Mouse (Mus musculus) myocyte (in vitro differentiated cells): Measurements from ENCODE around the gene Dnajc19.

ENCODE experiments used
- CEBPB ChIP-seq: IDR thresholded peaks from 2 replicates; pipeline ENCODE4 v1.6.1; 2011; ENCODE audit warnings: mild to moderate bottlenecking, moderate library complexity; ENCODE audit not compliant: poor library complexity, insufficient read depth, severe bottlenecking
- E2F4 ChIP-seq: IDR thresholded peaks from one replicate; pipeline ENCODE4 v1.6.1; 2011; ENCODE audit warnings: mild to moderate bottlenecking, control low read depth, moderate library complexity; ENCODE audit not compliant: insufficient read depth
- MAX ChIP-seq: IDR thresholded peaks from one replicate; pipeline ENCODE4 v1.6.1; 2011; ENCODE audit warnings: low read depth, mild to moderate bottlenecking, control low read depth
- MYOD1 ChIP-seq, 3 experiments: IDR thresholded peaks; one replicate each; pipeline ENCODE4 v1.6.1; 2011; ENCODE audit warnings: control low read depth in 2 of 3, low read depth in 2 of 3, mild to moderate bottlenecking in 2 of 3, moderate library complexity in 1 of 3; ENCODE audit not compliant: insufficient read length in 2 of 3, control insufficient read depth in 1 of 3
- MYOG ChIP-seq, 3 experiments: IDR thresholded peaks; one replicate each; pipeline ENCODE4 v1.6.1; 2011; ENCODE audit warnings: control low read depth in 2 of 3, low read depth in 2 of 3, mild to moderate bottlenecking in 2 of 3; ENCODE audit not compliant: insufficient read length in 2 of 3, control insufficient read depth in 1 of 3, insufficient read depth in 1 of 3
- POLR2A ChIP-seq: IDR thresholded peaks from one replicate; pipeline ENCODE4 v1.6.1; 2011; ENCODE audit warnings: low read depth, mild to moderate bottlenecking, control low read depth, moderate library complexity; ENCODE audit not compliant: insufficient read length
- POLR2AphosphoS2 ChIP-seq: IDR thresholded peaks from one replicate; pipeline ENCODE4 v1.6.1; 2011; ENCODE audit warnings: low read depth, control low read depth; ENCODE audit not compliant: insufficient read length
- REST ChIP-seq: IDR thresholded peaks from one replicate; pipeline ENCODE4 v1.6.1; 2011; ENCODE audit warnings: mild to moderate bottlenecking, control low read depth, moderate library complexity; ENCODE audit not compliant: insufficient read depth, insufficient read length
- SRF ChIP-seq: IDR thresholded peaks from one replicate; pipeline ENCODE4 v1.6.1; 2011; ENCODE audit warnings: low read depth; ENCODE audit not compliant: control insufficient read depth, insufficient read length
- TCF12 ChIP-seq: IDR thresholded peaks from one replicate; pipeline ENCODE4 v1.6.1; 2011; ENCODE audit warnings: mild to moderate bottlenecking, control low read depth; ENCODE audit not compliant: poor library complexity, insufficient read depth, severe bottlenecking
- TCF3 ChIP-seq: IDR thresholded peaks from one replicate; pipeline ENCODE4 v1.6.1; 2011; ENCODE audit warnings: low read depth, control low read depth; ENCODE audit not compliant: insufficient read length
- USF1 ChIP-seq: IDR thresholded peaks from one replicate; pipeline ENCODE4 v1.6.1; 2011; ENCODE audit warnings: low read depth, mild to moderate bottlenecking, control low read depth, moderate library complexity

DNA sequence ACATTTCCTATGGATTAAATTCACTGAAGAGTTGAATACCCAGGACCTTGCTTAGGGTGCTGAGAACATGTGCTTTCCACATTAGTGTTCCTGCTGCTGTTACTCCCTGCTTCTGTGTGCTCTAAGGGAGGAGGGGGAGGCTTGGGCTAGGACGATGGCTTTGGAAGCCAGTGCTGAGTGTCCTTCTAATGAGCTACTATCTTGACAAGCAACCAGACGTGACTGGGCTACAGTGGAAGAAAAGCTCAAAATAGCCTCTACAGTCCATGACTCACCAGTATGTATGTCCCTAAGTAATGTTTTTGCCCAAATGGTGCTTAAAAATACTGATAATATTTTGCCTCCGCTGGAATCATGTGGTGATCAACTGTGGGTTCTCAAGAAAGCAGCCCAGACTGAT lies 26.5 kb upstream of the Dnajc19 start:
- no peak for TF ChIP-seq POLR2A
- TF ChIP-seq E2F4 = no peak
- TF ChIP-seq TCF12 = no peak
- TF ChIP-seq POLR2AphosphoS2 = no peak
- TF ChIP-seq CEBPB = no peak
- TF ChIP-seq MAX = no peak
- no peak for TF ChIP-seq MYOG (IDR thresholded peaks at IDR 0.05; ENCODE audit: control insufficient read depth in 1 of 3, insufficient read depth in 1 of 3, insufficient read length in 2 of 3, low read depth in 2 of 3)
- TF ChIP-seq TCF3 = no peak
- no peak for TF ChIP-seq REST
- no peak for TF ChIP-seq USF1
- TF ChIP-seq SRF = no peak
- no peak for TF ChIP-seq MYOD1 (IDR thresholded peaks at IDR 0.05; ENCODE audit: control insufficient read depth in 1 of 3, insufficient read length in 2 of 3, low read depth in 2 of 3)
